Mouse (Mus musculus) ovary, postnatal 14 days (tissue): ENCODE measurements around the gene Zbtb44.
A peak's percentile ranks its signal among the peaks of the same experiment; 100 is the strongest.

Experiments used
- DNase-seq: peaks from one replicate; pipeline ENCODE4 v3.0.0; 2022; ENCODE audit warnings: low spot score

The Zbtb44 gene

GRCm38 (mm10) chr9:31070706-31071105, 40.3 kb downstream of the Zbtb44 start:
- no peak for DNase-seq

GRCm38 (mm10) chr9:31072256-31072655, 41.8 kb downstream of the Zbtb44 start:
- DNase-seq = no peak

GRCm38 (mm10) chr9:31073797-31074196, 43.4 kb downstream of the Zbtb44 start:
- no peak for DNase-seq

- DNase-seq = no peak
Measured at GRCm38 (mm10) chr9:31074836-31075235, 44.4 kb downstream of the Zbtb44 start.

- no peak for DNase-seq
Measured at GRCm38 (mm10) chr9:31080726-31081125, 50.3 kb downstream of the Zbtb44 start.

GRCm38 (mm10) chr9:31082054-31082666, 51.7 kb downstream of the Zbtb44 start:
- DNase-seq = peak; percentile 78

GRCm38 (mm10) chr9:31082771-31083170, 52.3 kb downstream of the Zbtb44 start:
- DNase-seq = no peak

GRCm38 (mm10) chr9:31085556-31085955, 55.1 kb downstream of the Zbtb44 start:
- DNase-seq = no peak

- DNase-seq = peak; percentile 68
Measured at GRCm38 (mm10) chr9:31086085-31086753, 55.8 kb downstream of the Zbtb44 start.

- DNase-seq = no peak
Measured at GRCm38 (mm10) chr9:31086754-31087145, 56.3 kb downstream of the Zbtb44 start.

GRCm38 (mm10) chr9:31087466-31087865, 57.0 kb downstream of the Zbtb44 start:
- DNase-seq = no peak

- DNase-seq = no peak
Measured at GRCm38 (mm10) chr9:31088116-31088515, 57.7 kb downstream of the Zbtb44 start.

GRCm38 (mm10) chr9:31088883-31089282, 58.4 kb downstream of the Zbtb44 start:
- no peak for DNase-seq

- DNase-seq = no peak
Measured at GRCm38 (mm10) chr9:31089541-31089940, 59.1 kb downstream of the Zbtb44 start.

- DNase-seq = no peak
Measured at GRCm38 (mm10) chr9:31090081-31091023, 59.9 kb downstream of the Zbtb44 start.

- no peak for DNase-seq
Measured at GRCm38 (mm10) chr9:31091162-31091581, 60.7 kb downstream of the Zbtb44 start.

GRCm38 (mm10) chr9:31092111-31092832, 61.8 kb downstream of the Zbtb44 start:
- no peak for DNase-seq

GRCm38 (mm10) chr9:31092833-31093195, 62.4 kb downstream of the Zbtb44 start:
- no peak for DNase-seq

- DNase-seq = no peak
Measured at GRCm38 (mm10) chr9:31097088-31098082, 66.9 kb downstream of the Zbtb44 start.

GRCm38 (mm10) chr9:31098118-31098517, 67.7 kb downstream of the Zbtb44 start:
- no peak for DNase-seq

- DNase-seq = no peak
Measured at GRCm38 (mm10) chr9:31108464-31108863, 78.0 kb downstream of the Zbtb44 start.
